Mouse (Mus musculus) cortical plate, adult 2 months (tissue): Measurements from ENCODE around the gene Ankrd49.

ENCODE experiments used
- CTCF ChIP-seq: fragments of 200-500 bp; IDR thresholded peaks from 2 replicates; pipeline ENCODE4 v1.5.1; 2011; ENCODE audit warnings: mild to moderate bottlenecking, control low read depth, low read length; ENCODE audit not compliant: insufficient read depth; ENCODE audit errors: extremely low read depth
- POLR2A ChIP-seq: fragments of 200-500 bp; IDR thresholded peaks from 2 replicates; pipeline ENCODE4 v1.6.1; 2011; ENCODE audit warnings: mild to moderate bottlenecking, low read length, control low read depth; ENCODE audit not compliant: insufficient read depth; ENCODE audit errors: extremely low read depth

DNA sequence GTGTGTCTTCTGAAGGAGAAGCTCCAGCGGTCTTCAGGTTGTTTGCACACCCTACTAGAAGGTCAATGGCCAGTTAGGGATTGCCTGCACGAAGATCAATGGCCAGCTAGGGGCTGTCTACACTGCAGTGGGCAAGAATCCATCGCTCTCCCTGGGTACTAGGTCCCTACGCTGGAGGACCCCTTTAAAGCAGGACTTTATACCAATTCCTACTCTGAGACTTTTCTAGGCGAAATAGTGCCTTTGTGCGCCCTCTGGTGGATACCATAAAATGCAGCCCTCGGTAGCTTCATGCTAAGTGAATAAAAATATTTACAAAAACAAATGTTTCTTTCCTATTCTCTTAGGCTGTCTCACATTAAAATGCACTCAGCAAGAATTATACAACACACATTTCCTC is 19.9 kb downstream of the Ankrd49 start:
- TF ChIP-seq CTCF, result peak; percentile 50
- no peak for TF ChIP-seq POLR2A
